ENCODE assay signal across 9 mouse cellular contexts in genomic region chr13:8780441-8780840, GRCm38 (mm10).
A peak's percentile ranks its signal among the peaks of the same experiment; 100 is the strongest.
DNase-seq lines count a peak whose midpoint lies in the region; ATAC-seq lines count a peak whose summit lies in the region.
"Had no signal": no experiment of that assay in that cellular context is flagged by ENCODE, and none has a peak within 500 bp of the region (broad histone marks: within the 10 kb centered on the region; RNA-seq: fewer than 3 reads in every experiment).

No protein-coding gene starts in this region.

- ATAC-seq in hindbrain, embryonic 12.5 days (ENCODE audit: low FRiP score) = no peak
- peak; percentile 76 for ATAC-seq in CD4-positive, CD25-positive, alpha-beta regulatory T cell, adult 4 months
- ATAC-seq in embryonic facial prominence, embryonic 14.5 days (ENCODE audit: low read depth) = no peak
- ATAC-seq in megakaryocyte, adult 5-6 weeks (ENCODE audit: poor library complexity, severe bottlenecking) = peak; percentile 83

- DNase-seq in hindbrain, embryonic 10.5 days (ENCODE audit: low spot score) = peak; percentile 36
- peak; percentile 58 for DNase-seq in adrenal gland, postnatal 25 days
- DNase-seq in embryonic facial prominence, embryonic 14.5 days (ENCODE audit: low spot score) = peak; percentile 22
- DNase-seq in kidney, postnatal 4 days = peak; percentile 71 to 73
- DNase-seq in testis, postnatal 10 days (ENCODE audit: low spot score) = peak; percentile 71

- H3K9me3 ChIP-seq in hindbrain, embryonic 10.5 days = no peaks in the 10 kb centered on the region
- no peaks in the 10 kb centered on the region for H3K9me3 ChIP-seq in hindbrain, embryonic 12.5 days (replicated peaks)
- H3K9me3 ChIP-seq in embryonic facial prominence, embryonic 14.5 days (ENCODE audit: control insufficient read depth, low read length) = no peaks in the 10 kb centered on the region
- H3K9me3 ChIP-seq: embryonic facial prominence, embryonic 13.5 days had no signal

- H3K4me1 ChIP-seq in hindbrain, embryonic 10.5 days (replicated peaks) = peaks cover 6% of the 10 kb centered on the region
- peaks cover 3% of the 10 kb centered on the region; the same call in 1 of the 2 replicates for H3K4me1 ChIP-seq in hindbrain, embryonic 12.5 days
- no peaks in the 10 kb centered on the region for H3K4me1 ChIP-seq in embryonic facial prominence, embryonic 14.5 days (ENCODE audit: control insufficient read depth, insufficient read depth, low read length)

- H3K4me2 ChIP-seq in hindbrain, embryonic 12.5 days (replicated peaks) = no peak overlapping the region
- H3K4me2 ChIP-seq in embryonic facial prominence, embryonic 14.5 days (ENCODE audit: low read depth, low read length) = no peak overlapping the region
- H3K4me2 ChIP-seq: embryonic facial prominence, embryonic 13.5 days had no signal

- H3K27ac ChIP-seq in hindbrain, embryonic 10.5 days = no peak overlapping the region
- H3K27ac ChIP-seq in hindbrain, embryonic 12.5 days = no peak overlapping the region
- H3K27ac ChIP-seq in embryonic facial prominence, embryonic 14.5 days (replicated peaks; ENCODE audit: low read depth, low read length) = no peak overlapping the region
- H3K27ac ChIP-seq: embryonic facial prominence, embryonic 13.5 days had no signal

- H3K4me3 ChIP-seq in hindbrain, embryonic 10.5 days = no peak overlapping the region
- H3K4me3 ChIP-seq in hindbrain, embryonic 12.5 days = no peak overlapping the region
- H3K4me3 ChIP-seq in embryonic facial prominence, embryonic 14.5 days (ENCODE audit: low read depth, low read length) = no peak overlapping the region
- H3K4me3 ChIP-seq: embryonic facial prominence, embryonic 13.5 days had no signal

- WGBS in hindbrain, embryonic 10.5 days = 49% methylated on average over 4 of the region's 4 CpGs
- WGBS in hindbrain, embryonic 12.5 days = 45% methylated on average over 4 of the region's 4 CpGs
- 50% methylated on average over 4 of the region's 4 CpGs for WGBS in embryonic facial prominence, embryonic 14.5 days

- no peaks in the 10 kb centered on the region for H3K36me3 ChIP-seq in hindbrain, embryonic 10.5 days
- no peaks in the 10 kb centered on the region for H3K36me3 ChIP-seq in hindbrain, embryonic 12.5 days
- H3K36me3 ChIP-seq in embryonic facial prominence, embryonic 14.5 days (ENCODE audit: control insufficient read depth, insufficient read depth, low read length) = no peaks in the 10 kb centered on the region
- H3K36me3 ChIP-seq: embryonic facial prominence, embryonic 13.5 days had no signal

- no peaks in the 10 kb centered on the region for H3K27me3 ChIP-seq in hindbrain, embryonic 10.5 days (ENCODE audit: insufficient read depth, poor library complexity, severe bottlenecking)
- H3K27me3 ChIP-seq in hindbrain, embryonic 12.5 days = no peaks in the 10 kb centered on the region
- H3K27me3 ChIP-seq in embryonic facial prominence, embryonic 14.5 days (replicated peaks; ENCODE audit: control insufficient read depth, insufficient read depth, low read length) = no peaks in the 10 kb centered on the region
- H3K27me3 ChIP-seq: embryonic facial prominence, embryonic 13.5 days had no signal

- no peak overlapping the region for H3K9ac ChIP-seq in hindbrain, embryonic 12.5 days
- no peak overlapping the region for H3K9ac ChIP-seq in embryonic facial prominence, embryonic 14.5 days (ENCODE audit: low read depth, low read length)
- H3K9ac ChIP-seq: embryonic facial prominence, embryonic 13.5 days had no signal

Comparison
In these comparisons a context has a peak if more than half of its experiments do, and no peak if none do; other contexts are left out.
1. DNase-seq: peak in every context shown above with its lines; median percentile 72 in kidney, postnatal 4 days; 71 in testis, postnatal 10 days; 58 in adrenal gland, postnatal 25 days; 36 in hindbrain, embryonic 10.5 days; 22 in embryonic facial prominence, embryonic 14.5 days.
2. ATAC-seq: peak in CD4-positive, CD25-positive, alpha-beta regulatory T cell, adult 4 months (single experiment) and megakaryocyte, adult 5-6 weeks (single experiment); none in hindbrain, embryonic 12.5 days (single experiment) and embryonic facial prominence, embryonic 14.5 days (single experiment).